Mouse (Mus musculus) heart, embryonic 15.5 days (tissue): Measurements from ENCODE around the gene Mapkap1. TPM values are rescaled to one million over a fixed set of nuclear protein-coding genes. Genes with fewer than 3 reads are reported as not detected.
A peak's percentile ranks its signal among the peaks of the same experiment; 100 is the strongest.
"Not testable (repeated sequence)": the region's sequence is repeated elsewhere in the genome, so short reads cannot be mapped to it uniquely, and the experiment has no call there.

Experiments
- ATAC-seq: fragments of 200-750 bp; cut with Nextera tagmentation; replicated peaks from 2 replicates; pipeline ENCODE4 v1.8.0; 2017; ENCODE audit warnings: low read depth, moderate TSS enrichment; ENCODE audit not compliant: insufficient number of reproducible peaks, insufficient read depth, low FRiP score
- H3K27ac ChIP-seq: fragments of 300-500 bp; sonication (generic); 2 replicates; pipeline ENCODE4 v1.5.1; 2015; ENCODE audit warnings: mild to moderate bottlenecking, inconsistent platforms
- H3K27me3 ChIP-seq: fragments of 300-500 bp; sonication (generic); 2 replicates; pipeline ENCODE4 v1.6.1; 2015; ENCODE audit warnings: inconsistent platforms
- H3K36me3 ChIP-seq: fragments of 300-500 bp; sonication (generic); 2 replicates; pipeline ENCODE4 v1.6.1; 2015; ENCODE audit warnings: mild to moderate bottlenecking, inconsistent platforms
- H3K4me1 ChIP-seq: fragments of 300-500 bp; sonication (generic); replicated peaks from 2 replicates; pipeline ENCODE4 v1.6.1; 2015; ENCODE audit warnings: inconsistent platforms
- H3K4me2 ChIP-seq: fragments of 300-500 bp; sonication (generic); 2 replicates; pipeline ENCODE4 v1.6.1; 2015; ENCODE audit warnings: inconsistent platforms, mild to moderate bottlenecking, moderate library complexity
- H3K4me3 ChIP-seq: fragments of 300-500 bp; sonication (generic); 2 replicates; pipeline ENCODE4 v1.5.1; 2015; ENCODE audit warnings: mild to moderate bottlenecking, inconsistent platforms
- H3K9ac ChIP-seq: fragments of 300-500 bp; sonication (generic); 2 replicates; pipeline ENCODE4 v1.6.1; 2015; ENCODE audit warnings: mild to moderate bottlenecking, inconsistent platforms
- H3K9me3 ChIP-seq: fragments of 300-500 bp; sonication (generic); replicated peaks from 2 replicates; pipeline ENCODE4 v1.6.1; 2016; ENCODE audit warnings: inconsistent platforms
- WGBS: fragments of 180-500 bp; shearing (Covaris S2); methylation state at CpG from one replicate; pipeline ENCODE4 v1.1.7; 2015; ENCODE audit warnings: mixed read lengths; 5-methylcytosine and 5-hydroxymethylcytosine counted together
- polyA plus RNA-seq: library from polyadenylated mRNA; unstranded; fragments of >200 nt; fragmentation: Nextera tagmentation; extraction: Ambion mirVana; gene quantifications from 2 replicates; pipeline ENCODE4 v1.2.1, GENCODE M21; 2015

Gene Mapkap1
- polyA plus RNA-seq, 1 experiment from 2014 or later, result 65.2 TPM

GRCm38 (mm10) chr2:34506162-34506561, 99.6 kb downstream of the Mapkap1 start:
- not testable (repeated sequence) for H3K4me1 ChIP-seq, H3K36me3 ChIP-seq, H3K4me3 ChIP-seq, ATAC-seq, H3K27me3 ChIP-seq, H3K27ac ChIP-seq, H3K9me3 ChIP-seq, H3K4me2 ChIP-seq, H3K9ac ChIP-seq
- WGBS, result 87% methylated on average over 2 of the region's 2 CpGs

- Histone ChIP-seq H3K4me1 (no peaks in the 10 kb centered on the region), H3K36me3 (no peaks in the 10 kb centered on the region), H3K4me3 (no peak overlapping the region), H3K27ac (no peak overlapping the region), H3K9me3 (no peaks in the 10 kb centered on the region), H3K4me2 (no peak overlapping the region), H3K27me3 (no peaks in the 10 kb centered on the region), H3K9ac (no peak overlapping the region)
- no peak for ATAC-seq
- WGBS, result 91% methylated on average over 5 of the region's 5 CpGs
Measured at GRCm38 (mm10) chr2:34509856-34510255, 103.3 kb downstream of the Mapkap1 start.

DNA sequence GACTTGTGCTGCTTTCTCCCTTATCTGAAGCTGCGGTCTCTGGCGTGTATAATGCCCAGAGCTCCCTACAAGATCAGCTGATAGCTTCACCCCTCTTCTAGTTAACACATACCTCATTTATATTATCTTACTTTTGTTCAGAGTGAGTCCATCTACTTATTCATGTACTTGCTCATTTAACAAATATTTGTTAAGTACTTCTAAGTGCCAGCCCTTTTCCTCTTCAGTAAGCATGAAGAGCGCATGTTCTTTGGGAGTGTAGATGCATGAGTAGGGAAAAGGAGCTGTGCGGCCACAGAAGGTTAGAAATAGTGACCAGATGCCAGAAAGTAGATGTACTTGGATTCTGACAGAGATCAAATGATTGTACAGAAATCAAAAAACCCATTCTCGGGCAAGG, 108.7 kb downstream of the Mapkap1 start:
- Histone ChIP-seq H3K27me3 (no peaks in the 10 kb centered on the region), H3K4me3 (no peak overlapping the region), H3K27ac (no peak overlapping the region), H3K4me1 (no peaks in the 10 kb centered on the region), H3K9ac (no peak overlapping the region), H3K4me2 (no peak overlapping the region), H3K36me3 (no peaks in the 10 kb centered on the region), H3K9me3 (no peaks in the 10 kb centered on the region)
- 79% methylated on average over 5 of the region's 5 CpGs for WGBS
- ATAC-seq, result no peak

GRCm38 (mm10) chr2:34518083-34518482, 111.5 kb downstream of the Mapkap1 start:
- Histone ChIP-seq H3K4me3 (no peak overlapping the region), H3K4me2 (no peak overlapping the region), H3K27me3 (no peaks in the 10 kb centered on the region), H3K9ac (no peak overlapping the region), H3K4me1 (no peaks in the 10 kb centered on the region), H3K9me3 (no peaks in the 10 kb centered on the region), H3K27ac (no peak overlapping the region), H3K36me3 (no peaks in the 10 kb centered on the region)
- 77% methylated on average over 2 of the region's 2 CpGs for WGBS
- ATAC-seq, result no peak

DNA sequence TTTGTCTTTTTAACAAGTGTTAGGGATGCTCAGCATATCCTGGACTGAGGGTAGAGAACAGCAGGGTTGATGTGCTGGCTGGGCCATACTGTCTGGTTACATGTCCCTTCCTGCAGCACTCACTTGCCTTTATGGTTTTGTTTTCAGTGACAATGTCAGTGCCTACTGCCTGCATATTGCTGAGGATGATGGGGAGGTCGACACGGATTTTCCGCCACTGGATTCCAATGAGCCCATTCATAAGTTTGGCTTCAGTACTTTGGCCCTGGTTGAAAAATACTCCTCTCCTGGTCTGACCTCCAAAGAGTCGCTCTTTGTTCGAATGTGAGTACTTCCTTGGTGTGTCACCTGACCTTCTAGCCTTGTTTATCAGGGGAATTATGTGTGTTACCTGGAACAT, 112.0 kb downstream of the Mapkap1 start:
- no peak overlapping the region for H3K4me2 ChIP-seq
- ATAC-seq, result no peak
- no peaks in the 10 kb centered on the region; the same call in 1 of the 2 replicates for H3K36me3 ChIP-seq
- H3K9ac ChIP-seq, result no peak overlapping the region
- H3K4me3 ChIP-seq, result no peak overlapping the region
- 81% methylated on average over 5 of the region's 5 CpGs for WGBS
- no peaks in the 10 kb centered on the region for H3K4me1 ChIP-seq
- no peaks in the 10 kb centered on the region for H3K9me3 ChIP-seq
- H3K27me3 ChIP-seq, result no peaks in the 10 kb centered on the region
- H3K27ac ChIP-seq, result no peak overlapping the region

GRCm38 (mm10) chr2:34519525-34519924, 113.0 kb downstream of the Mapkap1 start:
- Histone ChIP-seq H3K27ac (no peak overlapping the region), H3K4me2 (no peak overlapping the region), H3K9ac (no peak overlapping the region), H3K4me1 (no peaks in the 10 kb centered on the region), H3K27me3 (no peaks in the 10 kb centered on the region), H3K9me3 (no peaks in the 10 kb centered on the region), H3K36me3 (no peaks in the 10 kb centered on the region; the same call in 1 of the 2 replicates), H3K4me3 (no peak overlapping the region)
- 45% methylated on average over 6 of the region's 6 CpGs for WGBS
- no peak for ATAC-seq

DNA sequence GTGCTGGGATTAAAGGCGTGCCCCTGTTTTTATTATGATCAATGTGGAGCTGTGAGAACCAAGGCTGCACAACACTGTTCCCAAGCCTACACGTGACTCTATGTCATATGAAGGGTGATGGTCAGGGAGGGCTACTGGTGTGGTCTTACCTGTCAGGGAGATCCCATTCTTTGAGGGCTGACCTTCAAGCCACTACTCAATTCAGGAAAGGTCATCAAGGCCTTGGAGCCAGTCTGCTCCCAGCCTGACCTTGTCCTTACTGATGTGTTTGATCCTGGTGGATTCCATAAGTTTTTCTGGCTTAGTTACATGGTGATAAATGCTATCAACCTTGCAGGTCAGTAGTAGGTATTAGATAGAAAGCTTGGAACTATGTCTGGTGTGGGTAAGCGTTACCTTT, 114.8 kb downstream of the Mapkap1 start:
- H3K27ac ChIP-seq, result no peak overlapping the region
- no peak overlapping the region for H3K4me3 ChIP-seq
- no peak for ATAC-seq
- 87% methylated on average over 3 of the region's 3 CpGs for whole genome bisulfite sequencing
- H3K9ac ChIP-seq, result no peak overlapping the region
- no peak overlapping the region for H3K4me2 ChIP-seq
- H3K27me3 ChIP-seq, result no peaks in the 10 kb centered on the region
- H3K9me3 ChIP-seq, result no peaks in the 10 kb centered on the region
- H3K36me3 ChIP-seq, result no peaks in the 10 kb centered on the region; the same call in 1 of the 2 replicates
- peaks cover 2% of the 10 kb centered on the region for H3K4me1 ChIP-seq

- 54% methylated on average over 15 of the region's 15 CpGs for WGBS
- Histone ChIP-seq H3K27ac (peak overlapping the region; percentile 52), H3K4me2 (no peak overlapping the region), H3K9ac (no peak overlapping the region), H3K27me3 (no peaks in the 10 kb centered on the region), H3K36me3 (no peaks in the 10 kb centered on the region; the same call in 1 of the 2 replicates), H3K9me3 (no peaks in the 10 kb centered on the region), H3K4me3 (no peak overlapping the region), H3K4me1 (peaks cover 27% of the 10 kb centered on the region)
- ATAC-seq, result peak; percentile 35; the same call in 1 of the 2 replicates
Measured at GRCm38 (mm10) chr2:34526527-34527371, 120.2 kb downstream of the Mapkap1 start.

GRCm38 (mm10) chr2:34528491-34528890, 121.9 kb downstream of the Mapkap1 start:
- H3K9ac ChIP-seq, result no peak overlapping the region
- H3K4me3 ChIP-seq, result no peak overlapping the region
- H3K36me3 ChIP-seq, result no peaks in the 10 kb centered on the region
- H3K4me2 ChIP-seq, result no peak overlapping the region
- H3K27ac ChIP-seq, result no peak overlapping the region
- H3K4me1 ChIP-seq, result peaks cover 33% of the 10 kb centered on the region
- H3K27me3 ChIP-seq, result no peaks in the 10 kb centered on the region
- no peak for ATAC-seq
- no peaks in the 10 kb centered on the region for H3K9me3 ChIP-seq

DNA sequence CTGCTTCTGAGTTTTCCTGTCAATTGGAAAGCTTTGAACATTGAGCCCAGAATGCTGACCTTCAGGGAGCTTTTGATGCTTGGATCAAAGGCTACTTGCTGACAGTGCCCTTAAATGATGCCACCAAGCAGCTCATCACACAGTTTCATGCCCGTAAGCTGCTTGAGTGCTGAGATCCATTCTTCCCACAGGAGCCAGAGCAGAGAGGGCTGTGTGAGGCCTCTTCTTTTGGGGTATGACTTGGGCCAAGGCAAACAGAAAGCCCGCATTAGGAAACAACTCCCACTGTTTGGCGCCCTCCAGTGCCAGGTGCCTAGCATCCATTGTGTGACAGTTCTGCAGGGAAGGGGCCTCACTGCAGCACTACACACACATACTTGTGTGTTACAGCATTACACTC, 123.5 kb downstream of the Mapkap1 start:
- Histone ChIP-seq H3K36me3 (no peaks in the 10 kb centered on the region), H3K27me3 (no peaks in the 10 kb centered on the region), H3K4me3 (no peak overlapping the region), H3K4me2 (no peak overlapping the region), H3K27ac (no peak overlapping the region), H3K4me1 (peaks cover 35% of the 10 kb centered on the region), H3K9ac (no peak overlapping the region), H3K9me3 (no peaks in the 10 kb centered on the region)
- 57% methylated on average over 3 of the region's 3 CpGs for WGBS
- ATAC-seq, result no peak

DNA sequence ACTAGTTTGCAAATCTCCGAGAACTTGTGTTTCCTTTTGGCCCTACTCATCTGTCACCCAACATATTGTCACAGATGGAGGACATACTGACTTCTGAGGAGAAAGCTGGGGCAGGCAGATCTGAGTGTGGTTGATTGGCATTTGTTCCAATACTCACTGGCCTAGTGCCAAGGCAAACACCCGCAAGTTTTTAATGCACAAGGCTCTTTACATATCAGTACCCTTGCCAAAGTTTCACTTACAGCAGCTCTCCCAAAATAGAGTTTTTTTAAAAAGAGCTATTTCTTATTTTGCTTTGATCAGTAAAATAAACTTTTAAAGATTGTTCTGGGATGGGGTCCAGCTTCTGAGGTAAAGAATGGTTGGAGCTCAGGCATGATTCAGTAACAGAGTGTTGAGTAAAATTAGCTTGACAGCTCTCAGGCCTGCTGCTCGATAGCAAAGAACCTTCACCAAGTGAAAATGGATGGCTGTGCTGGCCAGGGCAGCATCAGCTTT, 125.3 kb downstream of the Mapkap1 start:
- ATAC-seq, result peak; percentile 70
- H3K9ac ChIP-seq, result no peak overlapping the region
- no peak overlapping the region for H3K4me3 ChIP-seq
- 14% methylated on average over 3 of the region's 3 CpGs for WGBS
- H3K27me3 ChIP-seq, result no peaks in the 10 kb centered on the region
- peak overlapping the region; percentile 81 for H3K27ac ChIP-seq
- H3K36me3 ChIP-seq, result no peaks in the 10 kb centered on the region
- no peaks in the 10 kb centered on the region for H3K9me3 ChIP-seq
- H3K4me1 ChIP-seq, result peaks cover 32% of the 10 kb centered on the region
- H3K4me2 ChIP-seq, result peak overlapping the region; percentile 17; the same call in 1 of the 2 replicates

GRCm38 (mm10) chr2:34532394-34532793, 125.8 kb downstream of the Mapkap1 start:
- peaks cover 28% of the 10 kb centered on the region for H3K4me1 ChIP-seq
- H3K27me3 ChIP-seq, result no peaks in the 10 kb centered on the region
- H3K9me3 ChIP-seq, result no peaks in the 10 kb centered on the region
- ATAC-seq, result no peak
- no peaks in the 10 kb centered on the region for H3K36me3 ChIP-seq
- no peak overlapping the region for H3K4me3 ChIP-seq
- H3K27ac ChIP-seq, result peak overlapping the region; percentile 81
- no peak overlapping the region for H3K9ac ChIP-seq
- no peak overlapping the region for H3K4me2 ChIP-seq
- 67% methylated on average over 1 of the region's 1 CpGs for WGBS
